Mouse (Mus musculus) midbrain, embryonic 14.5 days (tissue): ENCODE data around the gene Slc27a2. TPM values are rescaled to one million over a fixed set of nuclear protein-coding genes. Genes with fewer than 3 reads are reported as not detected.
A peak's percentile ranks its signal among the peaks of the same experiment; 100 is the strongest.

ENCODE experiments used
- ATAC-seq: fragments of 200-750 bp; cut with Nextera tagmentation; 2 replicates; pipeline ENCODE4 v1.8.0; 2017; ENCODE audit warnings: moderate number of reproducible peaks, moderate library complexity; ENCODE audit not compliant: low FRiP score, low TSS enrichment
- DNase-seq: peaks from one replicate; pipeline ENCODE4 v3.0.0-alpha.2; 2015
- H3K27ac ChIP-seq: fragments of 300-500 bp; sonication (generic); replicated peaks from 2 replicates; pipeline ENCODE4 v1.5.1; 2014; ENCODE audit warnings: mild to moderate bottlenecking, low read depth, low read length, moderate library complexity
- H3K27me3 ChIP-seq: fragments of 300-500 bp; sonication (generic); 2 replicates; pipeline ENCODE4 v1.6.1; 2014; ENCODE audit warnings: low read length, control low read depth, mixed read lengths; ENCODE audit not compliant: control insufficient read depth, insufficient read depth
- H3K36me3 ChIP-seq: fragments of 300-500 bp; sonication (generic); 2 replicates; pipeline ENCODE4 v1.6.1; 2014; ENCODE audit warnings: low read length, control low read depth; ENCODE audit not compliant: control insufficient read depth, insufficient read depth
- H3K4me1 ChIP-seq: fragments of 300-500 bp; sonication (generic); 2 replicates; pipeline ENCODE4 v1.6.1; 2014; ENCODE audit warnings: mild to moderate bottlenecking, antibody characterized with exemption, low read length, control low read depth; ENCODE audit not compliant: control insufficient read depth, insufficient read depth
- H3K4me2 ChIP-seq: fragments of 300-500 bp; sonication (generic); 2 replicates; pipeline ENCODE4 v1.6.1; 2014; ENCODE audit warnings: mild to moderate bottlenecking, low read length, moderate library complexity
- H3K4me3 ChIP-seq: fragments of 300-500 bp; sonication (generic); replicated peaks from 2 replicates; pipeline ENCODE4 v1.5.1; 2014; ENCODE audit warnings: low read depth, low read length
- H3K9ac ChIP-seq: fragments of 300-500 bp; sonication (generic); replicated peaks from 2 replicates; pipeline ENCODE4 v1.6.1; 2014; ENCODE audit warnings: mild to moderate bottlenecking, low read length, moderate library complexity
- H3K9me3 ChIP-seq: fragments of 300-500 bp; sonication (generic); 2 replicates; pipeline ENCODE4 v1.6.1; 2016; ENCODE audit warnings: low read length, control low read depth, mixed read lengths; ENCODE audit not compliant: control insufficient read depth
- WGBS: fragments of 180-500 bp; shearing (Covaris S2); extraction: QIAGEN DNeasy Blood & Tissue Kit; methylation state at CpG from one replicate; pipeline ENCODE4 v1.1.7; 2014; 5-methylcytosine and 5-hydroxymethylcytosine counted together
- polyA plus RNA-seq: library from polyadenylated mRNA; unstranded; fragments of >200 nt; fragmentation: Nextera tagmentation; extraction: Ambion mirVana; gene quantifications from 2 replicates; pipeline ENCODE4 v1.2.1, GENCODE M21; 2014

The Slc27a2 gene
- polyA plus RNA-seq, result 9.6 and 10.5 TPM in 2 replicates

DNA sequence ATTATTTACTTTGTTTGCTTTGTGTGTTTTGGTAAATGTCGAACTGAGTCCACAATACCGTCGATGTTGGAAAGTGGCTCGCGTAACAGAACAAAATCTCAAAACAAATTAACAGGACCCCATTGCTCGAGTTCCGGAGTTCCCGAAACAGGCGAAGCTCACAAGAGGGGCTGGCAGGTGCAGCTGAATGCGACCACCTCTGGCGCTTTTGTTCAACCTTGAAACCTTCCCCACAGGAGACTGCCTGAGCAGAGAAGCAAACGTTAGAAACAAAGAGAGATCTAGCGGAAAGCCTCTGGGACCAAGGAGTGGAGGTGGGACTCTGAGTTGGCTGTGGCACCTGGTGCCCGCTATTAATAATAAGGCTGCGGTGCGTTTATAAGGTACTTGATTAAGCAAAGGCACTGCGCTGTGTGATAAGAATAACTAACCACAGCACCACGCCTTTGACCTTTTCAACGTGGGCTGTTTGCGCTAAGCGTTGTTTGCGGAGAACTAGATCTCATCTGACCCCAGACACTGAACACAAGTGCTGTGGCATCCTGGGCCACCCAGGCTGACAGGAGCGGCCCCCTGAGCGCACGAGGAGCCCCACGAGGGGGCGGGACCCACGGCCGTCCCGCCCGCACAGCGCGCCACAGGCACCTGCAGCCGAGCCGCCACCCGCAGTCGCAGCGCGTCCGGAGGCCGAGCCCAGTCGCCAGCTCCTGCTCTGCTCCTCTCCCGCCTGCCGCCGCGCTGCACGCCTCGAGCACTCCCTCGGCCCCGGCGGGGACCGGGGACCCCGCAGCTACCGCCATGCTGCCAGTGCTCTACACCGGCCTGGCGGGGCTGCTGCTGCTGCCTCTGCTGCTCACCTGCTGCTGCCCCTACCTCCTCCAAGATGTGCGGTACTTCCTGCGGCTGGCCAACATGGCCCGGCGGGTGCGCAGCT is at the start of gene Slc27a2:
Slc27a2 (plus strand) TSS at position 51 of the 934 bp plus-strand sequence.
- H3K36me3 ChIP-seq, result no peaks in the 10 kb centered on the region
- H3K4me2 ChIP-seq, result peak within 1 kb of the TSS; percentile 94
- under 1% methylated on average over 59 of the region's 61 CpGs for WGBS
- H3K9me3 ChIP-seq, result no peaks in the 10 kb centered on the region
- no peaks in the 10 kb centered on the region; the same call in 1 of the 2 replicates for H3K4me1 ChIP-seq
- peak; percentile 74 for DNase-seq
- H3K27me3 ChIP-seq, result peaks cover 22% of the 10 kb centered on the region
- peak; percentile 75; the same call in 1 of the 2 replicates for ATAC-seq
- H3K4me3 ChIP-seq, result peak within 1 kb of the TSS; percentile 56
- H3K9ac ChIP-seq, result peak within 1 kb of the TSS; percentile 70
- peak within 1 kb of the TSS; percentile 58 for H3K27ac ChIP-seq

DNA sequence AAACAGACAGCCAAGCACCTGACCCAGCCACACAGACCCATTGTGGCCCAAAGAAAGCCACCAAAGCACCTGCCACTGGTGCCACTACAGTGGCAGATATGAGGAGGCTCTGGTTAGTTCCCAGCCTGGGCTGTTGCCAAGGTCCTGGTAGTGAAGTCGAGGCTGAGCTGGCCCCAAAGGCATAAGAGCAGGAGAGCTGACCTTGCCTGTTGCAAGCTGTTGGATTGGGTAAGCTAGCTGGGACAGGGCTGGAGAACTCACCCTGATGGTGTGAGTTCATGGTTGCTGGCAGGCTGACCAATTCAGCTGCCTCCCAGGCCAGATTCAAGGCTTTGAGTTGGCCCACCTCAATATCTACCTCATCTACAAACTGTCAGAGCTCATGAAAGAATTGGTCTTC is 47.1 kb upstream of the Slc27a2 start:
- Histone ChIP-seq H3K4me1 (no peaks in the 10 kb centered on the region), H3K4me3 (no peak overlapping the region), H3K4me2 (no peak overlapping the region), H3K27ac (no peak overlapping the region), H3K36me3 (no peaks in the 10 kb centered on the region), H3K9ac (no peak overlapping the region), H3K9me3 (no peaks in the 10 kb centered on the region), H3K27me3 (no peaks in the 10 kb centered on the region)
- DNase-seq (no peak), ATAC-seq (no peak)
- WGBS, result 89% methylated on average over 1 of the region's 1 CpGs

DNA sequence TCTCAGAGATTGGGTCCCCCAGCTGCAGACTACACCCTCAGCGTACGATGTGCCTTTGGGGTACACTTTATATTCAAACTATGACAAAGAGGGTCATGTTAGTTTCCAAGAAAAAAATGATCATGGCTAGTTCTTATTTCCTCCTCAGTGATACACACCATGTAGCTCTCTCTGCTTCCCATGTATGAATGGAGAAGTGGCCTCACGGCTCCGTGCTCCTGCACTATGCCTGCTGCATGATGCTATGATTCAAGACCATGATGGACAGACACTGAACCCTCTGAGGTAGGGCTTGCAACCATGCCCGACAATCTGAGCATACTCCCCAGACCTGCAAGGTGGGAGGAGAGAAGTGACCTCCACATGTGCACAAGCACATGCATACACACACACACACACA is 44.7 kb upstream of the Slc27a2 start:
- Histone ChIP-seq H3K9me3 (no peaks in the 10 kb centered on the region), H3K36me3 (no peaks in the 10 kb centered on the region), H3K4me1 (no peaks in the 10 kb centered on the region), H3K27me3 (no peaks in the 10 kb centered on the region), H3K9ac (no peak overlapping the region), H3K4me3 (no peak overlapping the region), H3K27ac (no peak overlapping the region), H3K4me2 (no peak overlapping the region)
- WGBS, result 92% methylated on average over 5 of the region's 5 CpGs
- no peak for DNase-seq
- ATAC-seq, result no peak

DNA sequence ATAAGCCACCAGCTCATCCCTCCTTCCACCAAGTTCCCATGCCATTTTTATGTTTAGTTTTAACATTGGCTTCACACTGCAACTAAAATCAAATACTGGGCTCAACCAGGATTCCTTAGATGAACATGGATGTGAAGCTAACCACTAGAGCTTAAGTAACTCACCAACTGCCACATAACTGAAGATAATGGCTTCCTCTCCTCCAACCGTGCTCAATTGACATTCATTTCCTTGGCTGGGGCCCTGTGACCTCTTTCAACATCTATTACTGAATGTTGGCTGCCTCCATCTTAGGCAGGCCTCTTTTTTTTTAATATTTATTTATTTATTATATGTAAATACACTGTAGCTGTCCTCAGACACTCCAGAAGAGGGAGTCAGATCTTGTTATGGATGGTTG is 44.0 kb upstream of the Slc27a2 start:
- no peak overlapping the region for H3K4me2 ChIP-seq
- H3K27me3 ChIP-seq, result no peaks in the 10 kb centered on the region
- H3K36me3 ChIP-seq, result no peaks in the 10 kb centered on the region
- ATAC-seq (no peak), DNase-seq (no peak)
- H3K9me3 ChIP-seq, result no peaks in the 10 kb centered on the region
- no peaks in the 10 kb centered on the region for H3K4me1 ChIP-seq
- H3K4me3 ChIP-seq, result no peak overlapping the region
- H3K27ac ChIP-seq, result no peak overlapping the region
- H3K9ac ChIP-seq, result no peak overlapping the region
- 68% methylated on average over 1 of the region's 1 CpGs for WGBS

DNA sequence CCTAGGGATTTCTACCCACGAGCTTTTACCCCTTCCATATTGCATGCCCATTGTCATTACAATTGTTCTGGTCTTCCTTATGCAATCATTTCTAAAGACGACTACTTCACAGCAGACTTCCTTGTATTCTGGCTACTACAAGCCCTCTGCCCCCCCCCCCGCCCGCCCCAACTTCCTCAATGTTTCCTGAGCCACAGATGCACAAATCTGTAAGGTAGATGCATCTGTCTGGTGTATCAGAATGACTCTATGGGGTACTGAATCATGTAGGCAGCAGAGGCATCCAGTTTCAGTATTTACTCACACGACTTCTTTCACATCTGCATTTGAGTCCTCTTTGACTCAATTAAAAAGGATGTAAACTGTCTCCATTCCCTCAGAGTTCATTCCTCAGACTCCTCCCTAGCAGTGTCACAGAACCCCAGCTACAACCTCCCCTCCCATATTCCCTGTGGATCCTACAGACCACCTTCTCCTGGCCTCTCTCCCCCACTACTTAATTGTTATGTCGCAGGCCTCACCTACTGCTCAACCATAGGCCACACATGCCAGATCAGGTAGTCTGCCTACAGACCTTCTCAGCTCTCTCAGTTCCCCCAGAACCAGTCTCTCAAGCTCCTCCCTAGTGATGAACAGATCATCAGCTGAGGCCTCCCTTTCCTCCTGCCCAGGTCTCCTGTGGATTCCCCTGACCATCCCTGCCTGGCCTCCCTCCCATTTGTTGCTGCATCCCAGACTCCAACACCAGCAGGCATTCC is 37.0 kb upstream of the Slc27a2 start:
- H3K36me3 ChIP-seq, result no peaks in the 10 kb centered on the region
- no peak for DNase-seq
- no peak overlapping the region for H3K4me3 ChIP-seq
- H3K9me3 ChIP-seq, result no peaks in the 10 kb centered on the region
- no peak overlapping the region for H3K27ac ChIP-seq
- no peaks in the 10 kb centered on the region for H3K4me1 ChIP-seq
- no peak overlapping the region for H3K9ac ChIP-seq
- H3K27me3 ChIP-seq, result no peaks in the 10 kb centered on the region
- H3K4me2 ChIP-seq, result no peak overlapping the region
- no peak for ATAC-seq
- 80% methylated on average over 6 of the region's 6 CpGs for WGBS

DNA sequence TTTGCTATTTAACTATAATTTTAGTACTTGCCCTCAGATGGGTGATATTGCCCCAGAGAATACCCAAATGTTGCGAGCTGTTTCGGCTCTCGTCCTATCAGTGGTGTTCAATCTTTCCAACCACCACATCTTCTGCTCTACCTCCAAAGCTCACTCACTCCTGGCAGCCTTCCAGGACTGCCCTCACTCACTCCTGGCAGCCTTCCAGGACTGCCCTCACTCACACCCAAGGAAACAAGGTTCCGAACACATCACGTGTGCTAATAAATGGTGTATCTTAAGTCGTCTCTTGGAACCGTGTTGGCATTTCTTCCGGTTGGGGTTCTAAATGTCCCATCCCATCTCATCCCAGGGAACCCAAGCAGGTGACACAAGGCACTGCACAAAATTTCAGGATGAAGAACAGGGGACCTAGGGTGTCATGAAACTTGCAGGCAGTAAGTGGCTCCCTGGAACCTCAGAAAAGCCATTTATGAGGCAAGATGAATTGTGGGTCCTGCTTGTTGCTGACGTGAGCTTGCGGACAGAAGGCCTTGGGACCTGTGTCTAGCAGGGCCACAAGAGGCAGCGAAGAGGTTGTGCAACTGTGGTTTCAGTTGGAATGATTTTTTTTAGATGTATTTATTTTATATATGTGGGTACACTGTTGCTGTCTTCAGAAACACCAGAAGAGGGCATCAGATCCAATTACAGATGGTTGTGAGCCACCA is 32.2 kb upstream of the Slc27a2 start:
- H3K27me3 ChIP-seq, result no peaks in the 10 kb centered on the region
- ATAC-seq, result no peak
- no peak overlapping the region for H3K27ac ChIP-seq
- no peak overlapping the region for H3K4me3 ChIP-seq
- H3K4me2 ChIP-seq, result no peak overlapping the region
- WGBS, result 88% methylated on average over 11 of the region's 11 CpGs
- H3K4me1 ChIP-seq, result no peaks in the 10 kb centered on the region
- no peaks in the 10 kb centered on the region for H3K9me3 ChIP-seq
- no peak overlapping the region for H3K9ac ChIP-seq
- no peaks in the 10 kb centered on the region for H3K36me3 ChIP-seq
- no peak for DNase-seq

DNA sequence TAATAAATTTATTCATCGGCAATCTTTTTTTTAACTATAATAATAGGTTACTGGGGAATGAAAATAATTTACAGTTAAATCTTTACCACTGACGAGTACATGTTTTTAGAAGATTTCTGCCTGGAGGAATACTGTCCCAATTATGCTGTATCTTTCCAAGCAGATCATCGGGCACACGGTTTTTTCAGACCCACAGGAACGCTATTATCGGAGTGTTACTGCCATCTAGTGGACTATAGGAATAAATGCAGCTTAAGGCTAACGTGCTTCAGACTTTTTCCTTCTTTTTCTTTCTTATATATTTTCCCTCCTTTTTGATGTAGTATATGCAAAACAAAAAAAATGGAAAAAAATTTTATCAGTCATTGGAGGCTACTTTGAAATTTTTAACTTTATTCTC is 31.4 kb upstream of the Slc27a2 start:
- Histone ChIP-seq H3K4me2 (no peak overlapping the region), H3K36me3 (no peaks in the 10 kb centered on the region), H3K9me3 (no peaks in the 10 kb centered on the region), H3K4me3 (no peak overlapping the region), H3K27me3 (no peaks in the 10 kb centered on the region), H3K4me1 (no peaks in the 10 kb centered on the region), H3K9ac (no peak overlapping the region), H3K27ac (no peak overlapping the region)
- 13% methylated on average over 7 of the region's 7 CpGs for WGBS
- peak; percentile 85 for DNase-seq
- peak; percentile 53; the same call in 1 of the 2 replicates for ATAC-seq

DNA sequence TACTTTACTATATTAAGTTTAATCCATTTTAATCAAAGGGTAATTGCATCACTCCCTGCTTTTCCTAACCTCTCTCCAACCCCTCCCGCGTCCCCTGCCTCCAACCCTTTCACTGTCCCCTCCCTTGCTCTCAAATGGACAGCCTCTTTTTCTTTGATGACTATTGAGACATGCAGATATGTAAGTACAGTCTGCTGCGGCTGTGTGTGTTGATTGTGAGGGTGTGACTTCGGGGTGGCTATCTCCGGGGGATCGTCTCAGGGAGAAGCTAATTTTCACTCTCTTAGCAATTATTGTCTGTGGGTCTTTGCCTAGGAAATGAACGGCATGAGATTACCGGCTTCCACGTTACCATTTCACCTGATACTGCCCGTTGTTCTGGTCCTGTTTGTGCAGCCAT is 30.7 kb upstream of the Slc27a2 start:
- Histone ChIP-seq H3K4me1 (no peaks in the 10 kb centered on the region), H3K27me3 (no peaks in the 10 kb centered on the region), H3K4me2 (no peak overlapping the region), H3K27ac (no peak overlapping the region), H3K9ac (no peak overlapping the region), H3K9me3 (no peaks in the 10 kb centered on the region), H3K36me3 (no peaks in the 10 kb centered on the region), H3K4me3 (no peak overlapping the region)
- DNase-seq (no peak), ATAC-seq (no peak)
- 86% methylated on average over 10 of the region's 10 CpGs for whole genome bisulfite sequencing
